Mouse (Mus musculus) olfactory bulb, adult 2 months (tissue): ENCODE results near the gene Hddc3.

Experiments used
- CTCF ChIP-seq: fragments of 200-500 bp; IDR thresholded peaks from 2 replicates; pipeline ENCODE4 v1.5.1; 2012; ENCODE audit warnings: low read depth, mild to moderate bottlenecking, low read length, moderate library complexity; ENCODE audit not compliant: insufficient read depth
- POLR2A ChIP-seq: fragments of 200-500 bp; IDR thresholded peaks from 2 replicates; pipeline ENCODE4 v1.6.1; 2012; ENCODE audit warnings: mild to moderate bottlenecking, low read depth, low read length, moderate library complexity; ENCODE audit not compliant: insufficient read depth

DNA sequence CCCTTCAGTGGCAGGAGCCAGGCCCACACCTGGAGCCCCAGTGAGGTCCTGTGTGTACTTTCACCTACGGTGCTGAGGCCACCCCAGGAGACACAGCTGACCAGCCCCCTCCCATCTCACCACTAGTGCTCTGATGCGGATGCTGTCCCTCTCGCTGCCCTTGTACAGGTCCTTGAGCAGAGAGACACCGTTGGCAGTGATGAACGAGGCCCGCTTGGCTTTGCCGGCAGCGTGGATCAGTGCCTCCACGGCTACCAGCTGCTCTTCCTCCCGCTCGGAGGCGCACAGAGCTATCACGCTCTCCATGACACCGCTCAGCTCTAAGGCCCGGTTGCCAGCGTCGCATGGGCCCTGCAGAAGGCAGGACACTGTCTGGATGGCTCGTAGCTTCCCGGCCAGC is 11.5 kb upstream of the Hddc3 start:
- TF ChIP-seq POLR2A (no peak), CTCF (no peak)
